Mouse (Mus musculus): Measurements from ENCODE around the gene Coq8a. TPM values are rescaled to one million over a fixed set of nuclear protein-coding genes. Genes with fewer than 3 reads are reported as not detected.

Gene Coq8a
- polyA plus RNA-seq, 1 experiment from 2014 or later = 25.6 TPM

DNA sequence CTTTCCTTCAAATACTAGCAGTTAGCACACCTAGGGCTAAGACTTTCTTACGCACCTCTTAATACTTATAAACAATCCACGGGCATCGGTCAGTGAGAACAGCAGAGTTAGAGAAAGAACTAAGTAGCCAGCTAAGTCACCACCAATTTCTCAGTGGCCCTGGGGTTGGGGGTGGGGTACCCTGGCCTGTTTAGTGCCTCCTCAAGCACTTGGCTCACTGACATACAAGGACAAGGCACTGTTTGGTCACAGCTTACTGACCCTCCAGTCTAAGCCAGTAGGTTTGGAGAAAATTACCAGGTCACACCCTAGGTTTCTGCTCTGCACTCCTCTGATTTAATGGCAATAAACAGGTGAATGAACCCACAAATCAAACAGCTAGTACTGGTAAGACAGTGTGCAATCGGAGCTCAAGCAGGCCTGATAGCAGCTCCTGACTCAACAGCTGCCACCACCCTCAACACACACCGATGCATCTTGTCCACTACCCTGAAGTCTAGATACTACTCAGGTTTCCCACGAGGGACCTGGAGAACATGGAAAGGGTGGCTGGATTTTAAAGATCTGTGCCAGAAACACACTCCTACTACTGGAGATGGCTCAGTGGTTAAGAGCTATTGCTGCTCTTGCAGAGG, 15.8 kb downstream of the Coq8a start:
- Histone ChIP-seq H3K27me3 (ENCODE audit: control insufficient read depth, insufficient read depth, low read length) (no peaks in the 10 kb centered on the region), H3K36me3 (ENCODE audit: control insufficient read depth, insufficient read depth, low read length) (no peaks in the 10 kb centered on the region), H3K4me2 (replicated peaks; ENCODE audit: low read depth) (no peak overlapping the region), H3K4me1 (replicated peaks; ENCODE audit: control insufficient read depth, insufficient read depth) (peaks cover 6% of the 10 kb centered on the region; the same call in 1 of the 2 replicates), H3K9me3 (ENCODE audit: control insufficient read depth, low read length) (no peaks in the 10 kb centered on the region), H3K27ac (replicated peaks) (no peak overlapping the region), H3K9ac (ENCODE audit: low read length) (no peak overlapping the region), H3K4me3 (ENCODE audit: low read depth, low read length) (no peak overlapping the region)
- 78% methylated on average over 6 of the region's 6 CpGs for WGBS
- TF ChIP-seq CTCF (IDR thresholded peaks at IDR 0.05; ENCODE audit: low read depth) (no peak), EP300 (optimal IDR thresholded peaks at IDR 0.05) (no peak)
- no peak for DNase-seq (ENCODE audit: low spot score)
- 0 out of 2 replicates have a peak, but pooled peaks have one; percentile 12 for ATAC-seq (ENCODE audit: low FRiP score, low TSS enrichment)

- no peak overlapping the region for H3K4me3 ChIP-seq (ENCODE audit: low read depth, low read length)
- H3K9ac ChIP-seq (ENCODE audit: low read length) = no peak overlapping the region
- H3K27me3 ChIP-seq (ENCODE audit: control insufficient read depth, insufficient read depth, low read length) = no peaks in the 10 kb centered on the region
- H3K27ac ChIP-seq (replicated peaks) = no peak overlapping the region
- DNase-seq (ENCODE audit: low spot score) = no peak
- 63% methylated on average over 3 of the region's 3 CpGs for WGBS
- ATAC-seq (ENCODE audit: low FRiP score, low TSS enrichment) = 0 out of 2 replicates have a peak, but pooled peaks have one; percentile 8
- TF ChIP-seq EP300 (optimal IDR thresholded peaks at IDR 0.05) (no peak), CTCF (IDR thresholded peaks at IDR 0.05; ENCODE audit: low read depth) (no peak)
- H3K9me3 ChIP-seq (ENCODE audit: control insufficient read depth, low read length) = no peaks in the 10 kb centered on the region
- no peak overlapping the region for H3K4me2 ChIP-seq (replicated peaks; ENCODE audit: low read depth)
- H3K4me1 ChIP-seq (replicated peaks; ENCODE audit: control insufficient read depth, insufficient read depth) = peaks cover 6% of the 10 kb centered on the region; the same call in 1 of the 2 replicates
- no peaks in the 10 kb centered on the region for H3K36me3 ChIP-seq (ENCODE audit: control insufficient read depth, insufficient read depth, low read length)
These were observed 16.7 kb downstream of the Coq8a start for GRCm38 (mm10) chr1:180182731-180183130.

DNA sequence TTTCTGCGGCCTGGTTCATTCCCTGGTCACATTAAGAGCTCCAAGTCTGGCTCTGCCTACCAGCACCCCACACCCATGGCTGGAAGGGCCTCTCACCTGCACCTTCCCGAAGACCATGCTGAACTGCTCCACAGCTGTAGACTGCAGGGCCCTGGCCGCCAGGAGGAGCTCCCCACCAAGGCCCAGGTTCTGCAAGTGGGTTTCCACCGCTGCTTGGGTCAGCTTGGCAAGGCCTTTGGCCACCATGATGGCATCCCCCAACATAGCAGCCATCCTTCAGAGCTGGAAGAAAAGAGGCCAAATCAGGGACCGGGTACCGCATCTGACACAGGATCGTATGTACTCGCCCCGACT, 17.5 kb downstream of the Coq8a start:
- peak; percentile 41; the same call in 1 of the 2 replicates for TF ChIP-seq CTCF (IDR thresholded peaks at IDR 0.05; ENCODE audit: low read depth)
- TF ChIP-seq EP300 (optimal IDR thresholded peaks at IDR 0.05) = no peak
- H3K27ac ChIP-seq (replicated peaks) = no peak overlapping the region
- no peak for DNase-seq (ENCODE audit: low spot score)
- H3K9me3 ChIP-seq (ENCODE audit: control insufficient read depth, low read length) = no peaks in the 10 kb centered on the region
- peaks cover 6% of the 10 kb centered on the region; the same call in 1 of the 2 replicates for H3K4me1 ChIP-seq (replicated peaks; ENCODE audit: control insufficient read depth, insufficient read depth)
- no peak overlapping the region for H3K9ac ChIP-seq (ENCODE audit: low read length)
- no peaks in the 10 kb centered on the region for H3K36me3 ChIP-seq (ENCODE audit: control insufficient read depth, insufficient read depth, low read length)
- no peaks in the 10 kb centered on the region for H3K27me3 ChIP-seq (ENCODE audit: control insufficient read depth, insufficient read depth, low read length)
- no peak overlapping the region for H3K4me2 ChIP-seq (replicated peaks; ENCODE audit: low read depth)
- ATAC-seq (ENCODE audit: low FRiP score, low TSS enrichment) = no peak
- 85% methylated on average over 9 of the region's 9 CpGs for WGBS
- no peak overlapping the region for H3K4me3 ChIP-seq (ENCODE audit: low read depth, low read length)

DNA sequence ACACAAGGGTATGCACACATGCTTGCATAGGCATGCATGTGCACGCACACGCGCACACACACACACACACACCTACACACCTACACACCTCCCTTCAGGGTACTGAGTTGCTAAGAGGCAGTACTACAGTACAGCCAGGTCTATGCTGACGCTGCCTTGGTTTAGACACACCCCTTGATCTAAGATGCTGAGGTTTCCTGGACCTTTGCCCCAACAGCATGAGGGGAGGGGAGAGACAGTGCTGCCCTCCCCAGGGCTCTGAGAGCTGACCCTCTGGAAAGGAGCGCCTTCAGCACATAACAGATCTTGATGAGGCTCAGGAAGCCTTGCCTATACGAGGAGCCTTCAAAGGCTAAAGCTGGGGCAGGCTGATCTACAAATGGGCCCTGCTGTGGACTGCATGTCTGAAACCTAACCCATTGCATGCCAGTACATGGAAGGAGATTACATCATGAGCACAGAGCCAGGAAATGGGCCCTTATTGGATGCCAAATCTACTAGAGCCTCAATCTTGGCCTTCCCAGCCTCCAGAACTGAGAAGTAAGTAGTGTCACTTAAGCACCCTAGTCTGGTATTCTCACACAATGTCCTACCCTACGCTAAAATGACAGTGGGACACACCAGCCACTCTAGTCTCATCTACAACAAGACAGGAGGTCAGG, 18.0 kb downstream of the Coq8a start:
- no peak for TF ChIP-seq CTCF (IDR thresholded peaks at IDR 0.05; ENCODE audit: low read depth)
- TF ChIP-seq EP300 (optimal IDR thresholded peaks at IDR 0.05) = no peak
- no peak for DNase-seq (ENCODE audit: low spot score)
- H3K9me3 ChIP-seq (ENCODE audit: control insufficient read depth, low read length) = no peaks in the 10 kb centered on the region
- H3K9ac ChIP-seq (ENCODE audit: low read length) = no peak overlapping the region
- no peak overlapping the region for H3K4me2 ChIP-seq (replicated peaks; ENCODE audit: low read depth)
- H3K4me3 ChIP-seq (ENCODE audit: low read depth, low read length) = no peak overlapping the region
- H3K36me3 ChIP-seq (ENCODE audit: control insufficient read depth, insufficient read depth, low read length) = no peaks in the 10 kb centered on the region
- ATAC-seq (ENCODE audit: low FRiP score, low TSS enrichment) = no peak
- H3K27me3 ChIP-seq (ENCODE audit: control insufficient read depth, insufficient read depth, low read length) = no peaks in the 10 kb centered on the region
- WGBS = 78% methylated on average over 7 of the region's 7 CpGs
- H3K4me1 ChIP-seq (replicated peaks; ENCODE audit: control insufficient read depth, insufficient read depth) = peaks cover 6% of the 10 kb centered on the region; the same call in 1 of the 2 replicates
- H3K27ac ChIP-seq (replicated peaks) = no peak overlapping the region

GRCm38 (mm10) chr1:180179840-180180239, 19.6 kb downstream of the Coq8a start:
- TF ChIP-seq CTCF (IDR thresholded peaks at IDR 0.05; ENCODE audit: low read depth) = no peak
- no peak for TF ChIP-seq EP300 (optimal IDR thresholded peaks at IDR 0.05)
- Histone ChIP-seq H3K9me3 (ENCODE audit: control insufficient read depth, low read length) (no peaks in the 10 kb centered on the region), H3K4me2 (replicated peaks; ENCODE audit: low read depth) (no peak overlapping the region), H3K36me3 (ENCODE audit: control insufficient read depth, insufficient read depth, low read length) (no peaks in the 10 kb centered on the region), H3K9ac (ENCODE audit: low read length) (no peak overlapping the region), H3K4me3 (ENCODE audit: low read depth, low read length) (no peak overlapping the region), H3K27me3 (ENCODE audit: control insufficient read depth, insufficient read depth, low read length) (no peaks in the 10 kb centered on the region), H3K4me1 (replicated peaks; ENCODE audit: control insufficient read depth, insufficient read depth) (peaks cover under 1% of the 10 kb centered on the region; the same call in 1 of the 2 replicates), H3K27ac (replicated peaks) (no peak overlapping the region)
- ATAC-seq (ENCODE audit: low FRiP score, low TSS enrichment) (no peak), DNase-seq (ENCODE audit: low spot score) (no peak)
- WGBS = 84% methylated on average over 2 of the region's 2 CpGs

DNA sequence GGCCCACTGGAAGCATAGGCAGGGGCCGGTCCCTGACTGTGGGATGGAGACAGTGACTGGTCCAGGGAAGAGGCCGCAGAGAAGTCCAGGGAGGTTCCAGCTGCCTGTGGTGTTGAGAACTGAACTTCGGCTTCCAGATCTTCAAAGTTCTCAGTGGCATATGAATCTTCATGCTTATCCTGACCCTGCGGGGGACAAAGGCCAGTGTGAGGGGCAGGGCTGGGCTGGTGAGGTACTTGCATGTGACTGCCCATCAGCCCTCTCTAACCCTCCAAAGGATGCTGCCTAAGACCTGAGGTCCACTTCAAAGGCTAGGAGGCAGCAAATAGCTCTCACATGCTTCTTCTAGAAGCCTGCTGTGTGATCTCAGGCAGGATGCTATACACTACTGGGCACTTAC, 20.3 kb downstream of the Coq8a start:
- no peaks in the 10 kb centered on the region for H3K4me1 ChIP-seq (replicated peaks; ENCODE audit: control insufficient read depth, insufficient read depth)
- H3K4me3 ChIP-seq (ENCODE audit: low read depth, low read length) = no peak overlapping the region
- H3K9ac ChIP-seq (ENCODE audit: low read length) = no peak overlapping the region
- TF ChIP-seq CTCF (IDR thresholded peaks at IDR 0.05; ENCODE audit: low read depth) (no peak), EP300 (optimal IDR thresholded peaks at IDR 0.05) (no peak)
- WGBS = 92% methylated on average over 4 of the region's 4 CpGs
- H3K36me3 ChIP-seq (ENCODE audit: control insufficient read depth, insufficient read depth, low read length) = no peaks in the 10 kb centered on the region
- H3K27me3 ChIP-seq (ENCODE audit: control insufficient read depth, insufficient read depth, low read length) = no peaks in the 10 kb centered on the region
- H3K27ac ChIP-seq (replicated peaks) = no peak overlapping the region
- ATAC-seq (ENCODE audit: low FRiP score, low TSS enrichment) (no peak), DNase-seq (ENCODE audit: low spot score) (no peak)
- no peak overlapping the region for H3K4me2 ChIP-seq (replicated peaks; ENCODE audit: low read depth)
- H3K9me3 ChIP-seq (ENCODE audit: control insufficient read depth, low read length) = no peaks in the 10 kb centered on the region

Data from stomach, postnatal 0 days (tissue).